Mouse (Mus musculus): ENCODE measurements around the gene Slc6a12. TPM values are rescaled to one million over a fixed set of nuclear protein-coding genes. Genes with fewer than 3 reads are reported as not detected.

The Slc6a12 gene
- 0.29 TPM in 1 of 2 replicates, not detected in the other for polyA plus RNA-seq (2014; fragmentation: Nextera tagmentation; extraction: Ambion mirVana)

DNA sequence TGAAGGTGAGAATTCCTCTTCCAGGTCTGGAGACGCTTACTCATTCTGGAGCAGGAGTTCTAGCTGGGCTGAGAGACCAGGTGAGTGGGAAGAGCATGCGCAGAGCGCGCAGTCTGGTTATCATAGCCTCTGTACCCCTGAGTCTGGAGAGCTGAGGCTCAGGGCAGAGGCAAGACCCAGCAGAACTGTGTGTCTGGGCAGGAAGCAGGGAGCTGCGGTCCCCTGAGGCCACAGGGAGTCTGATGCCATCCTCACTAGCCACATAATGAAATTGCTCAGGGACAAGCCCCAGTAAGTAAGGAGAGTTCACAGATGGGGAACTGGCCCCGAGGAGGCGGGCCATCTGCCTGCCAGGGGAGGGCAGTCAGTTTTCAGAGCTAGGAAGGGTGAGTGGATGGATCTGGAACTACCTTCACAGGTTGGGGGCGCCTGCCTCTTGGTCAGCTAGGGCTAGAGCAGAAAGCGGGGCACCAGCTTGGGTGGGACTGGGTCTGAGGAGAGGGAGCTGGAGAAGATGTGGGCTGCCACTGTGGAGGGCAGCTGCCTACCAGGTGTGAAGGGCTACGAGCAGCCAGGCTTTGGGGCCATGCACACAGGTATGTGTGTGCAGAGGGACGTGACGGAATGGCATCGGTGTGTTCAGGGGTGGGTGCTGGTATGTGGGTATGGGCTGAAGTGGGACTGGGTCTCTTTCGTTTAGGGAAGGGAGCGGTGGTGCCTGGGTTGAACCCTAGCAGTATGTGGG lies at the start of gene Slc6a12:
Gene Slc6a12 (plus strand): TSS at position 51 of the 745 bp plus-strand sequence.
- Histone ChIP-seq H3K27ac (ENCODE audit: low read depth, low read length) (no peak within 1 kb of the TSS), H3K9me3 (ENCODE audit: control insufficient read depth, low read length) (no peaks in the 10 kb centered on the region), H3K4me2 (replicated peaks; ENCODE audit: low read depth, low read length) (no peak within 1 kb of the TSS), H3K4me1 (replicated peaks; ENCODE audit: control insufficient read depth, insufficient read depth, low read length) (no peaks in the 10 kb centered on the region), H3K9ac (ENCODE audit: low read depth, low read length) (no peak within 1 kb of the TSS), H3K4me3 (ENCODE audit: low read depth, low read length) (no peak within 1 kb of the TSS), H3K27me3 (ENCODE audit: control insufficient read depth, insufficient read depth, low read length) (no peaks in the 10 kb centered on the region), H3K36me3 (ENCODE audit: control insufficient read depth, insufficient read depth, low read length) (no peaks in the 10 kb centered on the region)
- ATAC-seq (ENCODE audit: low FRiP score) (0 out of 2 replicates have a peak, but pooled peaks have one; percentile 15), DNase-seq (ENCODE audit: low spot score) (no peak)
- WGBS, result 78% methylated on average over 15 of the region's 15 CpGs

DNA sequence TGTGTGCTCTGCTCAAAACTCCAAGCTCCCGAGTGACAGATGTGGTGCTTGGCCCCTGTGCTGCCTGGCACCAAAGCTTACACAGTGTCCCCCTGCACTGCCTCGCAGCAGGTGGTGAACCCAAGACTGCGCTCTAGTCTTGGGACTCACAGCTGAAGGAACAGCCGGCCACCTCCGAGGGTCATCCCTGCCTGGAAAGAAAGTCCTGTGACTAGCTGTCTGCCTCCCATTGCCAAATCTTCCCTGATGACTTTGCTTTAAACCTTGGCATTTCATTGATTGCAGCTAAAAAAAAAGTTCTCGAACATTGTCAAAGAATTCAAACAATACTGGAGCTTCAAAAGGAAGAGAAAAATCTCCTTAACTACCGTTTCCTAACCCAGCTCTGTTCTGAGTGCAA lies 43.6 kb upstream of the Slc6a12 start:
- 50% methylated on average over 7 of the region's 7 CpGs for WGBS
- peaks cover 4% of the 10 kb centered on the region; the same call in 1 of the 2 replicates for H3K4me1 ChIP-seq (replicated peaks; ENCODE audit: control insufficient read depth, insufficient read depth, low read length)
- H3K9ac ChIP-seq (ENCODE audit: low read depth, low read length), result no peak overlapping the region

DNA sequence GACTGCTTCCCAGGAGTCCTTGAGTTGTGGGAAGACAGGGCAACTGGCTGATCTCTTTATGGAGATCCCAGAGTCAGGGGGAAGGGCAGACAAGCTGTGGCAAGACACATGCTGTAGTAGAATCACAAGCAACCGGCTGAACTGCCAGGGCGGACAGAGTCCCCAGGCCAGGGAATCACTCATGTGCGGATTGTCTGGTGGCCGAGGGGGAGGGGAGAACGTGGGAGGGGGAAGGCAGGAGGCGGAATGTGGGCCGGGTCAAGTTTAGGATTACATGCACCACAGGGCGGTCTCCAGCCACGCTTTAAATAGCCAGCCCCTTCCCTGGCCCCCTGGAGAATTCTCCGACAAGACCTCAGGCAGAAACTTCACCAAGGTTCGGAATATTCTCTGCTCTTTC lies 42.9 kb upstream of the Slc6a12 start, which contains the start of gene Slc6a13:
Gene Slc6a13 (plus strand): TSS at position 274 of the 400 bp plus-strand sequence.
- 3% methylated on average over 11 of the region's 11 CpGs for WGBS

More for the DNA sequence above, 43.6 kb upstream of the Slc6a12 start:
- ATAC-seq (ENCODE audit: low FRiP score) (no peak), DNase-seq (ENCODE audit: low spot score) (no peak)
- H3K4me3 ChIP-seq (ENCODE audit: low read depth, low read length), result no peak overlapping the region
- no peaks in the 10 kb centered on the region for H3K36me3 ChIP-seq (ENCODE audit: control insufficient read depth, insufficient read depth, low read length)
- H3K27ac ChIP-seq (ENCODE audit: low read depth, low read length), result no peak overlapping the region
- no peak overlapping the region for H3K4me2 ChIP-seq (replicated peaks; ENCODE audit: low read depth, low read length)
- no peaks in the 10 kb centered on the region for H3K27me3 ChIP-seq (ENCODE audit: control insufficient read depth, insufficient read depth, low read length)
- H3K9me3 ChIP-seq (ENCODE audit: control insufficient read depth, low read length), result no peaks in the 10 kb centered on the region

DNA sequence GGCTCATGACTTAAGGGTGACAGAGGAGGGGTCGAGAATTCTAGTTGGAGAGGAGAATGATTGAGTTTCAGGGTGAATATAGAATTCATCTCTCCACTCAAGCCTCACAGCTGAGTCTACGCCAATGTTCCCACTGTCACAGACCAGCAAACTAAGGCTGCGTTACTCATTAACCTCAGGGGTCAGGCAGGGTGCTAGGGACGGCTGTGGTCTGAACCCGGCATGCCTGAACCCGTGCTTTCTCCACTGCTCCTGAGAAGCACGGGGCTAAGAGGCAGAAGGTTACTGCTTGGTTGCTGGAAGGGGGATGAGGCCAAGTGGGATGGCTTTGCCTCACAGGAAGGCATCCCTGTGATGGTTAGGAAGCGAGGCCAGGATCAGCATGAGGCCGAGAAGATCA lies 42.4 kb upstream of the Slc6a12 start:
- WGBS, result 44% methylated on average over 9 of the region's 9 CpGs
- H3K27me3 ChIP-seq (ENCODE audit: control insufficient read depth, insufficient read depth, low read length), result no peaks in the 10 kb centered on the region
- H3K4me2 ChIP-seq (replicated peaks; ENCODE audit: low read depth, low read length), result no peak overlapping the region
- no peak overlapping the region for H3K4me3 ChIP-seq (ENCODE audit: low read depth, low read length)
- ATAC-seq (ENCODE audit: low FRiP score) (peak; percentile 48; the same call in 1 of the 2 replicates), DNase-seq (ENCODE audit: low spot score) (no peak)
- H3K27ac ChIP-seq (ENCODE audit: low read depth, low read length), result no peak overlapping the region
- no peaks in the 10 kb centered on the region for H3K36me3 ChIP-seq (ENCODE audit: control insufficient read depth, insufficient read depth, low read length)
- H3K9ac ChIP-seq (ENCODE audit: low read depth, low read length), result no peak overlapping the region
- H3K9me3 ChIP-seq (ENCODE audit: control insufficient read depth, low read length), result no peaks in the 10 kb centered on the region
- H3K4me1 ChIP-seq (replicated peaks; ENCODE audit: control insufficient read depth, insufficient read depth, low read length), result peaks cover 4% of the 10 kb centered on the region; the same call in 1 of the 2 replicates

More for the DNA sequence above, 42.9 kb upstream of the Slc6a12 start, which contains the start of gene Slc6a13:
- Histone ChIP-seq H3K27ac (ENCODE audit: low read depth, low read length) (no peak within 1 kb of the TSS), H3K4me3 (ENCODE audit: low read depth, low read length) (no peak within 1 kb of the TSS), H3K4me2 (replicated peaks; ENCODE audit: low read depth, low read length) (no peak within 1 kb of the TSS; the same call in 1 of the 2 replicates), H3K27me3 (ENCODE audit: control insufficient read depth, insufficient read depth, low read length) (no peaks in the 10 kb centered on the region), H3K36me3 (ENCODE audit: control insufficient read depth, insufficient read depth, low read length) (no peaks in the 10 kb centered on the region), H3K4me1 (replicated peaks; ENCODE audit: control insufficient read depth, insufficient read depth, low read length) (peaks cover 4% of the 10 kb centered on the region; the same call in 1 of the 2 replicates), H3K9me3 (ENCODE audit: control insufficient read depth, low read length) (no peaks in the 10 kb centered on the region), H3K9ac (ENCODE audit: low read depth, low read length) (no peak within 1 kb of the TSS)
- ATAC-seq (ENCODE audit: low FRiP score), result peak; percentile 76
- peak; percentile 59 for DNase-seq (ENCODE audit: low spot score)

DNA sequence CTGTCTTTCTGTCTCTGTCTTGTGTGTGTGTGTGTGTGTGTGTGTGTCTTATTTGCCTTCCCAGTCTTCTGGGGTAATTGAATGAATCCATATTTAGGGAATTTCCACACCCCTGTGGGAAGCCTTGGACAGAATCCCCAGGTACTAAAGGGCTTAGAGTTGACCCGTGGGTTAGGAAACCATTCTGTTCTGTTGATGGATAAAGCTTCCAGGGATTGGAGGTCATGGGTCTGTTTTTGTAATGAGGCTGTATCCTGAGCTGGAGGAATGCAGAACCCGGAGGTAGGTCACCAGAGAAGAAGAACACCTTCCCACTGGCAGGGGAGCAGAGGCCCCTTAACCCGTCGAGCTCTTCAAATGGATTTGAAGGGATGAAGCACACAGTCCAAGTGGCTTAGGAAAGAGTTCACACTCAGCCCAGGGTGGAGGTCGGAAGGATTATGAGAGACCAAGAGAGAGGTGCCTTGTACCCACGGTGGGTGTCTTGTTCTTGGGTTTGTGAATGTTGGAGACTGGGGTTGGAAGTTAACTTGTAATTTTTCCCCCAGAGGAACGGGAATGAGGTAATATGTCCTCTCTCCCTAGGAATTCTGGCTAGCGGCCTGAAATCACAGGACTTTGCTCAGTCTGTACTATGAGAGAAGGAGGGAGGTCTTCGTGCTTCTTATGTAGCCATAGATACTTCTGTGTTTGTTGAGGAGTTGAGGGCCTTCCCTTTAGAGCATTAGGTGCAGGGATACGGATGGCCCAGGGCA lies 39.2 kb upstream of the Slc6a12 start:
- Histone ChIP-seq H3K4me3 (ENCODE audit: low read depth, low read length) (no peak overlapping the region), H3K9ac (ENCODE audit: low read depth, low read length) (no peak overlapping the region), H3K4me2 (replicated peaks; ENCODE audit: low read depth, low read length) (no peak overlapping the region), H3K27me3 (ENCODE audit: control insufficient read depth, insufficient read depth, low read length) (no peaks in the 10 kb centered on the region), H3K9me3 (ENCODE audit: control insufficient read depth, low read length) (no peaks in the 10 kb centered on the region), H3K27ac (ENCODE audit: low read depth, low read length) (no peak overlapping the region), H3K36me3 (ENCODE audit: control insufficient read depth, insufficient read depth, low read length) (no peaks in the 10 kb centered on the region), H3K4me1 (replicated peaks; ENCODE audit: control insufficient read depth, insufficient read depth, low read length) (peaks cover 4% of the 10 kb centered on the region; the same call in 1 of the 2 replicates)
- no peak for ATAC-seq (ENCODE audit: low FRiP score)
- DNase-seq (ENCODE audit: low spot score), result no peak
- WGBS, result 69% methylated on average over 10 of the region's 10 CpGs

DNA sequence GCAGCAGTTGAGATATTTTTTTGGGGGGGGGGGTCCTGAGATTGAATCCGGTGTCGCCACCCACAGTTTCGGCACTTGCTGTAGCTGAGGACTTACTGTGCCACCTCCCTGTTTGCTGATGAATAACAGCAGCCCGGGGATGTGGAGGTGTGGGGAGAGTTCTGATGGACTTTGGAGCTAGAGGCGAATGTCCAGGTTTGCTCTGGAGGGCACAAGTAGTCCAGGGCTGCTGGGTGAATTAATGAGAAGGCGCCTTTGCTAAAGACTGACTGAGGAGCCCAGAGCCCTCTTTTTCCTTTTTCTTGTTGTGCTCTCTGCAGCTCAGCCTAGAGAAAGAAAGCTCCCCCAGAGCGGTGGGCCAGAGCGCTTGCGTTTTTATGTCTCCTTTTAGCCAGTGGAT lies 38.2 kb upstream of the Slc6a12 start:
- H3K4me2 ChIP-seq (replicated peaks; ENCODE audit: low read depth, low read length), result no peak overlapping the region
- H3K9me3 ChIP-seq (ENCODE audit: control insufficient read depth, low read length), result no peaks in the 10 kb centered on the region
- no peak for ATAC-seq (ENCODE audit: low FRiP score)
- no peak overlapping the region for H3K27ac ChIP-seq (ENCODE audit: low read depth, low read length)
- peaks cover 3% of the 10 kb centered on the region; the same call in 1 of the 2 replicates for H3K4me1 ChIP-seq (replicated peaks; ENCODE audit: control insufficient read depth, insufficient read depth, low read length)
- H3K4me3 ChIP-seq (ENCODE audit: low read depth, low read length), result no peak overlapping the region
- 87% methylated on average over 9 of the region's 9 CpGs for WGBS
- no peak for DNase-seq (ENCODE audit: low spot score)
- no peaks in the 10 kb centered on the region for H3K36me3 ChIP-seq (ENCODE audit: control insufficient read depth, insufficient read depth, low read length)
- H3K27me3 ChIP-seq (ENCODE audit: control insufficient read depth, insufficient read depth, low read length), result no peaks in the 10 kb centered on the region
- H3K9ac ChIP-seq (ENCODE audit: low read depth, low read length), result no peak overlapping the region

DNA sequence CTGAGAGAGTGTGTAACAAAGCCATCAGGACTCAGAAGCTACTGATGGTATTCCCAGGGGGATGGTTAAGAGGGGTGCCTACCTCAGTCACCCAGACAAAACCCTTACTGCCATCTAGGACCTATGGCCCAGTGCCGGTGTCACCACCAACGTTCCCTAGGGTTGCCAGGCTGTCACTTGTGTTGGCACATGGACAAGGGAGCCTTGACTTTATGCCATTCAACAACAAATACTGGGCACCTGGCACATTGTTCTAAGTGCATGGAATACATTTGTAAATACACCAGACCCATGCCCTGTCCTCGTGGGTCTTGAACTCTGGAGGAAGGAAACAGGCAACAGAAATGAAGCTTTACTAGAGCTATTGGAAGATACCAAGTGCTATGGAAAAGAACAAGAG lies 37.3 kb upstream of the Slc6a12 start:
- Histone ChIP-seq H3K9ac (ENCODE audit: low read depth, low read length) (no peak overlapping the region), H3K36me3 (ENCODE audit: control insufficient read depth, insufficient read depth, low read length) (no peaks in the 10 kb centered on the region), H3K4me2 (replicated peaks; ENCODE audit: low read depth, low read length) (no peak overlapping the region), H3K4me1 (replicated peaks; ENCODE audit: control insufficient read depth, insufficient read depth, low read length) (no peaks in the 10 kb centered on the region; the same call in 1 of the 2 replicates), H3K9me3 (ENCODE audit: control insufficient read depth, low read length) (no peaks in the 10 kb centered on the region), H3K27me3 (ENCODE audit: control insufficient read depth, insufficient read depth, low read length) (no peaks in the 10 kb centered on the region), H3K27ac (ENCODE audit: low read depth, low read length) (no peak overlapping the region), H3K4me3 (ENCODE audit: low read depth, low read length) (no peak overlapping the region)
- WGBS, result 91% methylated on average over 3 of the region's 3 CpGs
- no peak for ATAC-seq (ENCODE audit: low FRiP score)
- no peak for DNase-seq (ENCODE audit: low spot score)

DNA sequence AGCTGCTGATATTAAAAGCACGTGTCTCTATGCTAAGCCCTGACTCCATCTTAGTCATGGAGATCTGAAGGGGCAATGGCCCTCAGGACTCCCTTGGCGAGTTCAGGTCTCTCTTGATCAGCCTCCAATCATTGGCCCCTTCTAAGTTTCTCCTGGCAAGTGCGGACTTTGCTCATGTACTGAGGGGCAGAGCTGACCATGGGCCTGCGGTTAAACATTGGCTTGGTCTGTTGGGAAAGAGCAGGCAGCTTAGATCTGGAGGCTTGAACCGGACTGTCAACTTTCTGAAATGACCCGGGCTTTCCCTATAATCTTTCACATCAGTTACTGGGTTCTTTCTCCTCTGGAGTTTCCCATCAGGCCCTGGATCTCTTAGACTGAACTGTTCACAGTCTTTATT lies 31.9 kb upstream of the Slc6a12 start:
- no peaks in the 10 kb centered on the region for H3K27me3 ChIP-seq (ENCODE audit: control insufficient read depth, insufficient read depth, low read length)
- 89% methylated on average over 6 of the region's 6 CpGs for WGBS
- no peak for ATAC-seq (ENCODE audit: low FRiP score)
- H3K4me2 ChIP-seq (replicated peaks; ENCODE audit: low read depth, low read length), result no peak overlapping the region
- H3K4me3 ChIP-seq (ENCODE audit: low read depth, low read length), result no peak overlapping the region
- H3K9me3 ChIP-seq (ENCODE audit: control insufficient read depth, low read length), result no peaks in the 10 kb centered on the region
- H3K9ac ChIP-seq (ENCODE audit: low read depth, low read length), result no peak overlapping the region
- H3K4me1 ChIP-seq (replicated peaks; ENCODE audit: control insufficient read depth, insufficient read depth, low read length), result no peaks in the 10 kb centered on the region
- no peak overlapping the region for H3K27ac ChIP-seq (ENCODE audit: low read depth, low read length)
- DNase-seq (ENCODE audit: low spot score), result no peak
- no peaks in the 10 kb centered on the region for H3K36me3 ChIP-seq (ENCODE audit: control insufficient read depth, insufficient read depth, low read length)
